Mouse (Mus musculus) CD4-positive, CD25-positive, alpha-beta regulatory T cell, adult 2 months (primary cell): ENCODE results near the gene Mzt1.

Experiments
- DNase-seq: peaks from one replicate; pipeline ENCODE4 v3.0.0-alpha.2; 2012; ENCODE audit warnings: low read depth, low spot score

Gene Mzt1

DNA sequence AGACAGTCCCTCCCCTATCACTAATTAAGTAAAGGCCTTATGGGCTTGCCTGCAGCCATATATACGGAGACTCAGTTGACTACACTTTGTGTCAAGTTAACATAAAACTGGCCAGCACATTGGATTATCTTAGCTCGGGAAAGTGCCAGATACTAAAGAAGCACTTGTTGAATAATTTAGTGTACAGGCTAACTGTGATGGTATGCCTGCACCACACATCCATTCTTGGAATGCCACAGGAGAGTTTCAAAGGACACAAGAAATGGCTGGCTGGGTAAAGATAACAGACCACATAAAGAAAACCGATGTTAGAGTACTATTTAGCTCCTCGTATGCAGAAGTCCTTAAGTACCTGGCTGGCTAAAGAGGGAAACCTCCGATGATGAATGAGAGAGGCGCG, 27.2 kb downstream of the Mzt1 start:
- no peak for DNase-seq

DNA sequence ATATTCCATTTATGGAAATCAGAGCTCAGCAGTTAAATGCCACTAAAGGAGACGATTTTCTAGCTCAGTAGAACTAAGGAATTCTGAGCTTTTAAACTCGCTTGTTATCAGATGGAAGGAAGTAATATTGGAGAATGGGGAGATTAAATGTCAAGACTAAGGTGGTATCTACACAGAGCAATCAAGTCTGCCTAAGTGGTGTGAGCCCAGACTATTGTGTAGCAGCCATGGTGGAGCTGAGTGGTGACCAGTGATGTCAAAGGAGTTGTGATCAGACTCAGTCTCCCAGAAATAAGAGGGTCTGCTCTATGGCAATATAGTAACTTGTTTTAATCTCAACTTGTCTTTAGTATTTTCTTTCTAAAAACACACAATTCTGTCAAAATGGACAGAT, 35.0 kb downstream of the Mzt1 start:
- DNase-seq = no peak

DNA sequence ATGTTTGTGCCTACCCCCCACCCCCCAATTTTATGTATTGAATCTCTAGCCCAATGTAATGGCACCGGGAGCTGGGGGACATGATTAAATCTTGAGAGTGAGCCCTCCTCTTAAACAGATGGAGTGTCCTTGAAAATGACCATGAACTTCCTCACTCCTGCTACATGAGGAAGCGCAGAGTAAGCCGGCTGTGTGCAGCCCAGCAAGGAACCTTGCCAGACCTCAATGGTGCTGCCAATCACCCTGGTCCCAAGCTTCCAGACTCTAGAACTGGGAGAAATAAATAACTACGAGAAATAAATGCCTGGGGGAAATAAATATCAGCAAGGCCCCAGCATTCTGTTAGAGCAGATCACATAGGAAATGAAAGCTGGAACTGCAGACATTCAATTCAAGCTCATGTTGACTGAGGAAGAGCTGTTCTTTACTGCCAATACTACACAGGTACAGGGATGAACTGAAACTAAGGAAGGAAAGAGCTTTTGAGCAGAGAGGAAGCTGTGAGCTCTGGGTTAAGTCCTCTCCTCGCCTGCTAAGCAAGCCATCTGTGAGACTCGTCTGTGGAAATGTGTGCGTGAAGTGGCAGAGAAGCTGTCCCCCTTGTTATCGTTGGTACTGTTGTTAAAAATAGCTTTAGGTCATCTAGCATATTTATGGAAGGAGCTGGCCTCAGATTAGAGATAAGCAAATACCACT, 35.6 kb downstream of the Mzt1 start:
- no peak for DNase-seq

DNA sequence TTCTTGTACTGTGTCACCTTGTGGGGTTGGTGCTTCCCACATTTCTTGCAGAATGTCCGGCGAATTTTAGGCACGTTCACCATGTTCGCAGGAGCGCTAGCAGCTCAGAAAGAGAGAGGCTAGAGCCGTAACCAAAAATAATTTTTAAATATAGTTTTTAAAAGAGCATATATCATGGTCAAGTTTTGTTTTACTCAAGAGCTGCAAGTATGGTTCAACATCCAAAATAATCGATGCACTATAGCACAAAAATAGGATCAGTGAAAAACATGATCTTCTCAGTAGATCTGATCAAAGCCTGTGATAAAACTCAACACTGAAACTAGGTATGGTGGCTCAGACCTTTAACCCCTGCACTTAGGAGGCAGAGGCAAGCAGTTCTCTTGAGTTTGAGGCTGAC, 51.7 kb downstream of the Mzt1 start, which contains the start of gene Rpl36a-ps1:
Gene Rpl36a-ps1, minus strand, starts transcription at position 101 of the 400 bp plus-strand sequence.
- no peak for DNase-seq

DNA sequence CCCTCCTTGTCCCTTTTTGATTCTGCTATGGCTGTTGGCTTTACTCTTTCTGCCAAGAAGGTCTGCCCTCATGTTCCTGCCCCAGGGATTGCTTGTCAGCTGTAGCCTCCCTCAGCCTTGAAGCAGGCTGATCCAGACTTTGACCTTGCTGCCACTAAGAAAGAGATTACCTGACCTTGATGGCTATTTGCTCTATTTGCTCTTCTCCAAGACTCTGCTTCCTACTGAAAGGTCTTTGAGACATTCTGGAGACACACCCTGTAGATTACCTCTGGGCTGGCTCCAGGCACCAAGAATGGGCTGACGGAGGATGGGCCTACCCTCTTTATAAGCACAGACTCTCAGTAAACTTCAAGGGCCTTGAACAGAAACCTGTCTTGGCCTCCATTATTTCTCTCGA, 53.5 kb downstream of the Mzt1 start:
- no peak for DNase-seq

DNA sequence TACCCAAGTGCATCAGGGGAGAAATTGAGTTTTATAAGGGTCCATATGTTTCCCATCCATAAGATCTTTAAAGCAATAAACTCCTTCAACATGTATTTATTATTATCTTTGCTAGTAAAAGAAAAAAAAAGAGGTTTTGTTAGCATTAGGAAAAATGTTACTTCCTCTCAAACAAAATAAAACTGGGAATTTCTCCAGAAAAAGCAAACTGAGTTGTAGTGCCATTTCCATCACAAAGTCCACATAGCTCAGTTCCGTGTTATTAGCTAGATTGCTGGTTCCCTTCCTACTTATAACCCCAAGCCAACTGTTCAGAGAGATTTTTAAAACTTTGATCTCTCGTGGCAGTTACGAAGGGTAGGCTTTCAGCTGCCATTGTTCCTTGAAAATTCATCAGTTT, 55.3 kb downstream of the Mzt1 start:
- DNase-seq = no peak

DNA sequence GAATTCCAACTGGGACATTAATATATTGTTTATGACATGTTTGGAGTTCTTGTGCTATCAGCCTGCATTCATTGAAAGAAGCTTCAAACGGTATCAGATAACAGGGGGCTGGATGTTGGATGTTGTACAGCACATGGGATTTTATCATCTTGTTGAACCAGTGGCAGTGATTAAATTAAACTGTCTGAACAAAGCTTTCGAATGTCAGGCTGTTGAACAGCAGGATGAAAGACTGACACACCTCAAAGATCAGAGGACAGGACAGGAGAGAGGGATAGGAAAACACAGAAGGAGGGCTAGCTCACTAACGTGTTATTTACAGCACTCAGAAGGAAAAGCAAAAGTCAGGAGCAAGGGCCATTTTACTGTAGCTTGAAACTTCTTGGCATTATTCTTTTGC, 56.1 kb downstream of the Mzt1 start:
- no peak for DNase-seq
